ENCODE assay signal across 31 mouse cellular contexts in the genomic region with DNA sequence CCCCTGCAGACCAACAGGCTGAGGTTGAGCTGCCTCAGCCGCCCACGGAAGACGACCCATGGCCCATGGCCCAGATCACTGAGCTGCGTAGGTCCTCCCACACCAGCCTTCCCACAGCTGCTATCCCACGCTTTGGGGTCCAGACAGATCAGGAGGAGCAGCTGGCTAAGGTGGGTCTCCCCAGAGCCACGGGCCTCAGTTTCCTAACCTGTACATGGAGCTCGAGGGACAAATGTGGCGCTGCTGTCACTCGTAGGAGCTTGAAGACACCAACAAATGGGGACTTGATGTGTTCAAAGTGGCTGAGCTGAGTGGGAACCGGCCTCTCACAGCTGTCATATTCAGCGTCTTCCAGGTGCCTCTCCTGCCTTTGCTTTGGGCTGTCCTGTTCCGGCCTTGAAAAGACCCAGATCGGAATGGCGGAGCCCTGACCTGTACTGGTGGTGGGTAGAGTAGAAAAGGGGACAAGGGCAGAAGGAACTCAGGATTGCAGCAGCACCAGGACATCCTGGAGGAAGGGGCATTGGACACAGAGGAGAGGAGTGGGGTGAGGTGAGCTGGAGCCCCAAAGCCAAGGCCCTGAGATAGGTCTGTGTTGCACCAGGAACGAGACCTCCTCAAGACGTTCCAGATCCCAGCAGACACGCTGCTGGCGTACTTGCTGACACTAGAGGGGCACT. TPM values are rescaled to one million over a fixed set of nuclear protein-coding genes. Genes with fewer than 3 reads are reported as not detected.
DNase-seq lines count a peak whose midpoint lies in the region.
"Had no signal": no experiment of that assay in that cellular context is flagged by ENCODE, and none has a peak within 500 bp of the region (broad histone marks: within the 10 kb centered on the region; RNA-seq: fewer than 3 reads in every experiment).

No protein-coding gene starts in this region.

- peak; percentile 93 for DNase-seq in heart, adult 11 months
- DNase-seq in heart, postnatal 25 days (ENCODE audit: low spot score), result no peak
- peak; percentile 0 for DNase-seq in lung, postnatal 10 days
- no peak for DNase-seq in lung, adult 18-20 months
- peak; percentile 17 for DNase-seq in urinary bladder, adult 2 months (ENCODE audit: low spot score)
- DNase-seq in urinary bladder, postnatal 4 days (ENCODE audit: low spot score in 2 of 2), result no peak
- DNase-seq: adrenal gland, adult 2 months; B cell, adult 2 months; cerebellum, adult 8-10 months; gastrocnemius, postnatal 14 days; lung, adult 2 months; lung, postnatal 14 days; midbrain, embryonic 14.5 days; thymus, adult 18-20 months; thymus, postnatal 36 days had no signal

- intact Hi-C loops in heart, postnatal 25 days (cut with DNase I), result no loop called here

RNA-seq across cellular contexts. Expression of gene Rab3a, which starts 7.1 kb away (rescaled TPM):
- 10 to 100 TPM; 49.7 to 57.6 TPM for total RNA-seq in heart, postnatal 25 days (2021)
- polyA plus RNA-seq in urinary bladder, adult 2 months (2012; rRNA removed), result 34.1 and 35.3 TPM in 2 replicates

RNA-seq across cellular contexts. Expression of gene Mpv17l2, which starts 13.4 kb away (rescaled TPM):
- total RNA-seq in heart, postnatal 25 days (2021), result 10 to 100 TPM; 26.7 to 28.0 TPM
- 38.2 and 41.9 TPM in 2 replicates for polyA plus RNA-seq in urinary bladder, adult 2 months (2012; rRNA removed)

RNA-seq across cellular contexts. Expression of gene Pde4c, which starts 23.8 kb away (rescaled TPM):
- total RNA-seq in heart, postnatal 25 days (2021), result 1 to 10 TPM; 2.5 to 3.7 TPM
- polyA plus RNA-seq in urinary bladder, adult 2 months (2012; rRNA removed), result 0.54 and 0.59 TPM in 2 replicates
- total RNA-seq: granulocyte monocyte progenitor cell, adult 5-6 weeks had no signal

RNA-seq across cellular contexts. Expression of gene Gm3336, which starts 29.0 kb away (rescaled TPM):
- not detected for total RNA-seq in heart, postnatal 25 days (2021)
- polyA plus RNA-seq in urinary bladder, adult 2 months (2012; rRNA removed), result 0.46 and 0.56 TPM in 2 replicates
- total RNA-seq: gastrocnemius, postnatal 14 days; granulocyte monocyte progenitor cell, adult 5-6 weeks; hematopoietic stem cell, adult 5-6 weeks; layer of hippocampus, adult 18-20 months; layer of hippocampus, postnatal 25 days; left cerebral cortex, adult 8-10 months; left cerebral cortex, postnatal 36 days had no signal
- polyA plus RNA-seq: activated CD4-positive, CD25-positive, alpha-beta regulatory T cell, adult 4 months; embryonic facial prominence, embryonic 10.5 days; embryonic facial prominence, embryonic 15.5 days; forebrain, embryonic 15.5 days; heart, embryonic 10.5 days; heart, embryonic 16.5 days; hindbrain, embryonic 14.5 days; limb, embryonic 13.5 days; liver, embryonic 12.5 days; midbrain, embryonic 14.5 days; neural tube, embryonic 14.5 days had no signal

RNA-seq across cellular contexts. Expression of gene Pik3r2, which starts 29.2 kb away (rescaled TPM):
- total RNA-seq in heart, postnatal 25 days (2021), result 10 to 100 TPM; 21.8 to 25.5 TPM
- polyA plus RNA-seq in urinary bladder, adult 2 months (2012; rRNA removed), result 57.3 and 66.0 TPM in 2 replicates

Comparison
In these comparisons a context has a peak if more than half of its experiments do, and no peak if none do; other contexts are left out.
1. DNase-seq: peak in heart, adult 11 months (single experiment), lung, postnatal 10 days (single experiment) and urinary bladder, adult 2 months (single experiment); none in heart, postnatal 25 days (single experiment), lung, adult 18-20 months (0 of 2) and urinary bladder, postnatal 4 days (0 of 2).